Mouse (Mus musculus) liver, adult 2 months (tissue): ENCODE results near the gene Plpp1.

Experiments used
- CTCF ChIP-seq: fragments of 200-500 bp; IDR thresholded peaks from 2 replicates; pipeline ENCODE4 v1.5.1; 2011; ENCODE audit warnings: low read depth, low read length, control low read depth
- POLR2A ChIP-seq: fragments of 200-500 bp; IDR thresholded peaks from 2 replicates; pipeline ENCODE4 v1.6.1; 2011; ENCODE audit warnings: low read length, control low read depth; ENCODE audit not compliant: insufficient read depth; ENCODE audit errors: extremely low read depth

- TF ChIP-seq CTCF (no peak), POLR2A (no peak)
Observed at GRCm38 (mm10) chr13:112798953-112799305, 1.7 kb upstream of the Plpp1 start.
